Mouse (Mus musculus) limb, embryonic 14.5 days (tissue): ENCODE data around the gene Frmpd3. TPM values are rescaled to one million over a fixed set of nuclear protein-coding genes. Genes with fewer than 3 reads are reported as not detected.

Source experiments
- ATAC-seq: fragments of 200-750 bp; cut with Nextera tagmentation; 2 replicates; pipeline ENCODE4 v1.8.0; 2017; ENCODE audit warnings: low read depth, moderate number of reproducible peaks, moderate TSS enrichment; ENCODE audit not compliant: low FRiP score
- DNase-seq: peaks from one replicate; pipeline ENCODE4 v3.0.0-alpha.2; 2015; ENCODE audit warnings: low spot score
- H3K27ac ChIP-seq: fragments of 300-500 bp; sonication (generic); replicated peaks from 2 replicates; pipeline ENCODE4 v1.5.1; 2014; ENCODE audit warnings: low read depth, mild to moderate bottlenecking, low read length, moderate library complexity, mixed read lengths
- H3K27me3 ChIP-seq: fragments of 300-500 bp; sonication (generic); 2 replicates; pipeline ENCODE4 v1.6.1; 2014; ENCODE audit warnings: low read length, mixed read lengths; ENCODE audit not compliant: control insufficient read depth, insufficient read depth
- H3K36me3 ChIP-seq: fragments of 300-500 bp; sonication (generic); 2 replicates; pipeline ENCODE4 v1.6.1; 2014; ENCODE audit warnings: mild to moderate bottlenecking, low read length, moderate library complexity, mixed read lengths; ENCODE audit not compliant: control insufficient read depth, insufficient read depth
- H3K4me1 ChIP-seq: fragments of 300-500 bp; sonication (generic); 2 replicates; pipeline ENCODE4 v1.6.1; 2014; ENCODE audit warnings: antibody characterized with exemption, low read length, mixed read lengths; ENCODE audit not compliant: control insufficient read depth, insufficient read depth
- H3K4me2 ChIP-seq: fragments of 300-500 bp; sonication (generic); replicated peaks from 2 replicates; pipeline ENCODE4 v1.6.1; 2014; ENCODE audit warnings: low read depth, mild to moderate bottlenecking, low read length, moderate library complexity; ENCODE audit not compliant: severe bottlenecking
- H3K4me3 ChIP-seq: fragments of 300-500 bp; sonication (generic); replicated peaks from 2 replicates; pipeline ENCODE4 v1.5.1; 2014; ENCODE audit warnings: low read length
- H3K9ac ChIP-seq: fragments of 300-500 bp; sonication (generic); 2 replicates; pipeline ENCODE4 v1.6.1; 2014; ENCODE audit warnings: mild to moderate bottlenecking, low read depth, low read length, moderate library complexity; ENCODE audit not compliant: severe bottlenecking
- H3K9me3 ChIP-seq: fragments of 300-500 bp; sonication (generic); 2 replicates; pipeline ENCODE4 v1.6.1; 2016; ENCODE audit warnings: low read length; ENCODE audit not compliant: control insufficient read depth
- POLR2A ChIP-seq: fragments of 200-500 bp; IDR thresholded peaks from 2 replicates; pipeline ENCODE4 v1.8.0; 2012; ENCODE audit warnings: inconsistent platforms, mild to moderate bottlenecking, moderate library complexity, borderline replicate concordance; ENCODE audit not compliant: insufficient read depth, insufficient read length; ENCODE audit errors: extremely low read depth
- WGBS: fragments of 180-500 bp; shearing (Covaris S2); extraction: QIAGEN DNeasy Blood & Tissue Kit; methylation state at CpG from one replicate; pipeline ENCODE4 v1.1.7; 2014; 5-methylcytosine and 5-hydroxymethylcytosine counted together
- microRNA counts: library from miRNA; unstranded; fragments of <30 nt; microRNA quantifications from one replicate; lab custom pipeline; 2016
- microRNA-seq: library from miRNA; unstranded; fragments of <30 nt; microRNA quantifications from one replicate; pipeline ENCODE4, GENCODE M21; 2016
- polyA plus RNA-seq, 2 experiments: library from polyadenylated mRNA; depleted of rRNA in 1 of 2; stranded (reverse) in 1 of 2; unstranded in 1 of 2; fragments of >200 nt; fragmentation: Nextera tagmentation in 1 of 2; extraction: Ambion mirVana in 1 of 2; gene quantifications; 2 replicates each; pipeline versions ENCODE4 v1.2.1 to v1.2.3; 2012 to 2014

Gene Frmpd3
- polyA plus RNA-seq, 2 experiments, result 0.56 to 1.1 TPM

DNA sequence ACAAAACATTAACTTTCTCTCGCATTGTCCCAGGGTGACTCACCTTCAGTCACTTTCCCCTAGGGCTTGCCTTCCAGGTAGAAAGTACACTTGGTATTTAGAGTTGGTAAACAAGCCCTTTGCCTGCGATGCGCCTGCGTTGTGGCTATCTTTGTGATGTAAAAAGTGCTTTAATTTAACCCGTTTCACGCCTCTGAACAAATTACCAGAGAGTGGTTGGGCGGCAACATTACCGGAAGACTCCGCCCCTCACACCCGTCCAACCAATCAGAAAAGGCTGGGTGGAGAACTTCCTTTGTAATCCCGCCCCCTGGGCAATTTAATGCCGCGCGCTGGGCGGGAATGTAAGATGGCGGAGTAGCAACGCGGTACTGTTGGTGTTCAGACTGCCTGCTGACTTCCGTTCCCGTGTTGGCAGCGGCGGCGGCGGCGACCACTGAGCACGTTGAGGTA lies 114.2 kb downstream of the Frmpd3 start, which contains the start of gene Prps1:
TSS of gene Prps1 (plus strand) at position 335 of the 453 bp plus-strand sequence.
- H3K4me2 ChIP-seq, result peak within 1 kb of the TSS; percentile 52
- TF ChIP-seq POLR2A, result no peak

DNA sequence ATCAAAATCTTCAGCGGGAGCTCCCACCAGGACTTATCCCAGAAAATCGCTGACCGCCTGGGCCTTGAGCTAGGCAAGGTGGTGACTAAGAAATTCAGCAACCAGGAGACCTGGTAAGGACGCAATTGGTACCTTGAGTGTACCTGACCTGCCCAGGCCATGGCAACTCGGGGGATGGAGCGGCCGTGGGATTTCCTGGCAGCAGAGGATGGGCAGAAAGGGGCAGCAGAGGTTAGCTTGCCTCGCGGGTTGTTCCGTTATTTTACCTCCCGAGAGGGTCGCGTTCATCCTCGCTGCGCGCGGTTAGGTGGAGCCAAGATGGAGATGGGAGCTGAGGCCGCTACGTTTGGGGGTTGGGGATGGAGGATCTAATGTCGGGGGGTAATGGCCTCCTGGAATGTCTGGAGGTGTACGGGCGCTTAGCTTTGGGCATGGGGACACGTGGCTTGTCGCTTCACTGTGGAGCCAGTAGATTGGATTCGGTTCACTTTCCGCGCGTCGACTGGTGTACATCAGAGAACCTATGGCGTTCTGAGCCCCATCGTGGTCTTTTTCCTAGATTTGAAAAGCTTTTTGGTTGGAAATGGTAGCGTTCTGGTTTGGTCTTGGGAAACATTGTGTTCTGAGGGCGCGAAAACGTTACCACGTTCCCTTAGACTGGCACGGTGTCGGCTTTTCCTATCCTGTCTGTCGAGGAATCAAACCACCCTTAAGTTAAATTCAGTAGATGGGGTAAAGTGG lies 114.9 kb downstream of the Frmpd3 start:
- no peak for TF ChIP-seq POLR2A
- H3K9me3 ChIP-seq, result no peaks in the 10 kb centered on the region
- H3K4me2 ChIP-seq, result peak overlapping the region; percentile 49
- no peaks in the 10 kb centered on the region for H3K36me3 ChIP-seq
- H3K9ac ChIP-seq, result peak overlapping the region; percentile 54
- DNase-seq (no peak), ATAC-seq (peak; percentile 62)
- WGBS, result 21% methylated on average over 39 of the region's 39 CpGs
- H3K27ac ChIP-seq, result no peak overlapping the region
- H3K4me3 ChIP-seq, result peak overlapping the region; percentile 49
- H3K27me3 ChIP-seq, result no peaks in the 10 kb centered on the region
- no peaks in the 10 kb centered on the region for H3K4me1 ChIP-seq

More for the DNA sequence above, 114.2 kb downstream of the Frmpd3 start, which contains the start of gene Prps1:
- no peak within 1 kb of the TSS for H3K27ac ChIP-seq
- peak; percentile 96 for ATAC-seq
- H3K9me3 ChIP-seq, result no peaks in the 10 kb centered on the region
- 23% methylated on average over 26 of the region's 26 CpGs for WGBS
- peak within 1 kb of the TSS; percentile 49 for H3K4me3 ChIP-seq
- H3K27me3 ChIP-seq, result no peaks in the 10 kb centered on the region
- H3K9ac ChIP-seq, result peak within 1 kb of the TSS; percentile 54
- DNase-seq, result peak; percentile 91
- H3K36me3 ChIP-seq, result no peaks in the 10 kb centered on the region
- H3K4me1 ChIP-seq, result no peaks in the 10 kb centered on the region

DNA sequence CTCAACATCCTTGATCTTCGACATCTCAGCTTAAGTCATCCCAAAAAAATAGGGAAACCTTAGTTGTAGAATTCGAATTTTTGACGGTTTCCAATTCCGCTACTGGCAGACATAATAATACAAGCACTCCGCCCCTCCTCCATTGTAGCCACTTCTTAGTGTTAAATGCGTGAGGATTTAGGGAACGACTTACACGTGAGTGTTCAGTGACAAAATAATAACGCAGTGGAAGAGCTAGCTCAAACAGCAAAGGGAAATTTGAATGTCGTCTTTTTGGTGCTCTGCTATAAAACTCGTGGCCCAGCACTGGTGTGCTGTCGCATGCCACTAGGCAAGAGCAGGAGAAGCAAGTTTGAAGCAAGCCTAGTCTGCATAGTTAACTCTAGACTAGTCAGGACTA lies 115.4 kb downstream of the Frmpd3 start:
- ATAC-seq, result no peak
- WGBS, result 18% methylated on average over 12 of the region's 12 CpGs
- peak overlapping the region; percentile 49 for H3K4me3 ChIP-seq
- peak overlapping the region; percentile 49 for H3K4me2 ChIP-seq
- no peaks in the 10 kb centered on the region for H3K27me3 ChIP-seq
- no peaks in the 10 kb centered on the region for H3K9me3 ChIP-seq
- no peak for DNase-seq
- H3K27ac ChIP-seq, result no peak overlapping the region
- no peaks in the 10 kb centered on the region for H3K4me1 ChIP-seq
- no peak for TF ChIP-seq POLR2A
- H3K36me3 ChIP-seq, result no peaks in the 10 kb centered on the region
- H3K9ac ChIP-seq, result peak overlapping the region; percentile 54; the same call in 1 of the 2 replicates

DNA sequence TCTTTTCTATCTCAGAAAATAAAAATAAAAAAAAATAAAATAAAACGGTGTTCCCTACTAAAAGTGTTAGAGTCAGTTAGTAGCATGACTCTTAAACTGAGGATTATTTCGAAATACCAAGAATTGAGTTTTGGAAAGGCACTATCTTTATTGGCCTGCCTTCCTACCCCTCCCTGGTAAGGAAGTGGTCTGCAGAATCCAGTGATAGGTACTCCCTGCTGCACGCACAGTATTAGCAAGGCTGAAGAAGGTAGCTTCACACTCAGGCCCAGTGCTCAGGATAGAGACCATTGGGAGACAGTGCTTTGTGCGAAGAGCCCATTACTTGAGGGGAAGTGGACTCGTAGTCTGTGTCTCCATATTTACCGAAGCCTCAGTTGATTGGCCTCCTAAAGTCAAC lies 136.2 kb downstream of the Frmpd3 start:
- no peak for TF ChIP-seq POLR2A
- no peaks in the 10 kb centered on the region for H3K4me1 ChIP-seq
- no peak overlapping the region for H3K4me3 ChIP-seq
- H3K4me2 ChIP-seq, result no peak overlapping the region
- no peak overlapping the region for H3K27ac ChIP-seq
- WGBS, result 93% methylated on average over 6 of the region's 6 CpGs
- ATAC-seq (no peak), DNase-seq (no peak)
- no peak overlapping the region for H3K9ac ChIP-seq
- 0 out of 2 replicates have a peak, but pooled peaks cover 8% of the 10 kb centered on the region for H3K36me3 ChIP-seq
- H3K27me3 ChIP-seq, result no peaks in the 10 kb centered on the region
- no peaks in the 10 kb centered on the region for H3K9me3 ChIP-seq

DNA sequence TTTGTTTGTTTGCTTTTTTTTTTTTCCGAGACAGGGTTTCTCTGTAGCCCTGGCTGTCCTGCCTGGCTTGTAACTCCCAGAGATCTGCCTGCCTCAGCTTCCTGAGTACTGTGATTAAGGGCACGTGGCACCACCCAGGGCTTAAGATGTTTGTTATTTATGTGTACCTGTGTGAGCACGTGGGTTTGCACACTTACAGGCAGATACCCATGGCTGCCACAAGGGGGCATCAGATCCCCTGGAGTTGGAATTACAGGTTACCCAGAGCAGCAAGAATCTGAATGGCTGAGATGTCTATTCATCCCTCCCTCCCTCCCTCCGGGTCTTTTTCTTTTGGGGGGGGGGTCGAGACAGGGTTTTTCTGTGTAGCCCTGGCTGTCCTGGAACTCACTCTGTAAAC lies 137.1 kb downstream of the Frmpd3 start:
- H3K27me3 ChIP-seq, result no peaks in the 10 kb centered on the region
- 65% methylated on average over 5 of the region's 5 CpGs for WGBS
- ATAC-seq (no peak), DNase-seq (no peak)
- no peak overlapping the region for H3K4me2 ChIP-seq
- H3K9ac ChIP-seq, result no peak overlapping the region
- H3K9me3 ChIP-seq, result no peaks in the 10 kb centered on the region
- H3K36me3 ChIP-seq, result 0 out of 2 replicates have a peak, but pooled peaks cover 6% of the 10 kb centered on the region
- no peak overlapping the region for H3K4me3 ChIP-seq
- no peak overlapping the region for H3K27ac ChIP-seq
- H3K4me1 ChIP-seq, result no peaks in the 10 kb centered on the region
- no peak for TF ChIP-seq POLR2A

MicroRNAs encoded within 50 kb of the gene (microRNA counts, 519-probe panel; counts per million panel counts)
- microRNA mmu-miR-3475 (lab: Ali Mortazavi, UCI), result 1,663 counts per million, percentile 15 among the panel's probes with 10 or more counts

Small RNA genes within 50 kb of the gene (microRNA-seq; reads per million reads assigned to microRNA genes)
- 5.5 reads per million, percentile 15 among the genes with 10 or more reads in this experiment for gene Mir3475

Other genes with a start within 250 kb of the Frmpd3 start
- 25.4 and 27.5 TPM in 2 replicates for gene Prps1, start 114.3 kb downstream of the Frmpd3 start, polyA plus RNA-seq (2012; rRNA removed)
- 45.1 and 48.5 TPM in 2 replicates for gene Prps1, start 114.3 kb downstream of the Frmpd3 start, polyA plus RNA-seq (2014; fragmentation: Nextera tagmentation; extraction: Ambion mirVana)